13 mouse cellular contexts compared by ENCODE assay signal in genomic region chr12:52435321-52435720, GRCm38 (mm10).
DNase-seq lines count a peak whose midpoint lies in the region; ATAC-seq and TF ChIP-seq lines count a peak whose summit lies in the region.
"Had no signal": no experiment of that assay in that cellular context is flagged by ENCODE, and none has a peak within 500 bp of the region (broad histone marks: within the 10 kb centered on the region; RNA-seq: fewer than 3 reads in every experiment).

No protein-coding gene starts in this region.

- H3K4me3 ChIP-seq in kidney, embryonic 15.5 days (replicated peaks), result no peak overlapping the region
- H3K4me3 ChIP-seq in forebrain, embryonic 13.5 days, result no peak overlapping the region
- H3K4me3 ChIP-seq in hindbrain, embryonic 14.5 days (replicated peaks; ENCODE audit: low read length), result peak overlapping the region; percentile 6; the same call in 1 of the 2 replicates
- H3K4me3 ChIP-seq in midbrain, postnatal 0 days (ENCODE audit: low read depth, low read length), result no peak overlapping the region

- no peak overlapping the region for H3K27ac ChIP-seq in kidney, embryonic 15.5 days
- no peak overlapping the region for H3K27ac ChIP-seq in forebrain, embryonic 13.5 days
- H3K27ac ChIP-seq in hindbrain, embryonic 14.5 days, result peak overlapping the region; percentile 65; the same call in 1 of the 2 replicates
- no peak overlapping the region for H3K27ac ChIP-seq in midbrain, postnatal 0 days (ENCODE audit: low read depth, low read length)

- H3K9ac ChIP-seq in kidney, embryonic 15.5 days, result no peak overlapping the region
- no peak overlapping the region for H3K9ac ChIP-seq in forebrain, embryonic 13.5 days
- H3K9ac ChIP-seq in hindbrain, embryonic 14.5 days, result peak overlapping the region; percentile 29
- H3K9ac ChIP-seq in midbrain, postnatal 0 days (replicated peaks; ENCODE audit: low read length, poor library complexity, severe bottlenecking), result no peak overlapping the region

- peaks cover 7% of the 10 kb centered on the region; the same call in 1 of the 2 replicates for H3K4me1 ChIP-seq in kidney, embryonic 15.5 days
- H3K4me1 ChIP-seq in forebrain, embryonic 13.5 days, result peaks cover 23% of the 10 kb centered on the region
- H3K4me1 ChIP-seq in hindbrain, embryonic 14.5 days (replicated peaks; ENCODE audit: control insufficient read depth, insufficient read depth, low read length), result peaks cover 17% of the 10 kb centered on the region
- peaks cover 5% of the 10 kb centered on the region; the same call in 1 of the 2 replicates for H3K4me1 ChIP-seq in midbrain, postnatal 0 days (ENCODE audit: insufficient read depth, low read length)

- no peaks in the 10 kb centered on the region for H3K9me3 ChIP-seq in kidney, embryonic 15.5 days (replicated peaks)
- no peaks in the 10 kb centered on the region for H3K9me3 ChIP-seq in forebrain, embryonic 13.5 days (replicated peaks)
- H3K9me3 ChIP-seq in hindbrain, embryonic 14.5 days (ENCODE audit: control insufficient read depth, low read length), result no peaks in the 10 kb centered on the region
- H3K9me3 ChIP-seq in midbrain, postnatal 0 days (ENCODE audit: low read length), result no peaks in the 10 kb centered on the region

- no peak for TF ChIP-seq CTCF in midbrain, postnatal 0 days (IDR thresholded peaks at IDR 0.05)

- no peak for DNase-seq in kidney, postnatal 14 days
- DNase-seq in hindbrain, embryonic 14.5 days (ENCODE audit: low spot score), result no peak
- peak; percentile 6 for DNase-seq in midbrain, postnatal 0 days (ENCODE audit: low spot score)
- no peak for DNase-seq in cerebellum, postnatal 10 days
- no peak for DNase-seq in cerebellum, adult 11-12 months
- DNase-seq: cerebellum, adult 18-20 months; gastrocnemius, postnatal 36 days; kidney, adult 9 months; lung, postnatal 36 days; thymus, adult 18-20 months had no signal

- no peak for ATAC-seq in kidney, embryonic 15.5 days (replicated peaks; ENCODE audit: low FRiP score)
- ATAC-seq in forebrain, embryonic 13.5 days, result peak; percentile 57; the same call in 1 of the 2 replicates
- ATAC-seq in hindbrain, embryonic 14.5 days (ENCODE audit: low FRiP score), result peak; percentile 60
- ATAC-seq in midbrain, postnatal 0 days (ENCODE audit: low FRiP score), result no peak
- no peak for ATAC-seq in megakaryocyte-erythroid progenitor cell, adult 5-6 weeks (replicated peaks; ENCODE audit: low FRiP score, low TSS enrichment, poor library complexity, severe bottlenecking)

- no peaks in the 10 kb centered on the region for H3K27me3 ChIP-seq in kidney, embryonic 15.5 days
- H3K27me3 ChIP-seq in forebrain, embryonic 13.5 days, result no peaks in the 10 kb centered on the region
- no peaks in the 10 kb centered on the region for H3K27me3 ChIP-seq in hindbrain, embryonic 14.5 days (ENCODE audit: control insufficient read depth, insufficient read depth, low read length)
- H3K27me3 ChIP-seq in midbrain, postnatal 0 days (ENCODE audit: insufficient read depth, low read length), result no peaks in the 10 kb centered on the region

- whole genome bisulfite sequencing in kidney, embryonic 15.5 days, result 67% methylated on average over 5 of the region's 5 CpGs
- 30% methylated on average over 5 of the region's 5 CpGs for WGBS in forebrain, embryonic 13.5 days
- 27% methylated on average over 5 of the region's 5 CpGs for WGBS in hindbrain, embryonic 14.5 days
- WGBS in midbrain, postnatal 0 days, result 59% methylated on average over 5 of the region's 5 CpGs

- H3K36me3 ChIP-seq in kidney, embryonic 15.5 days, result no peaks in the 10 kb centered on the region
- H3K36me3 ChIP-seq in forebrain, embryonic 13.5 days (ENCODE audit: poor library complexity, severe bottlenecking), result no peaks in the 10 kb centered on the region
- no peaks in the 10 kb centered on the region for H3K36me3 ChIP-seq in hindbrain, embryonic 14.5 days (replicated peaks; ENCODE audit: control insufficient read depth, insufficient read depth)
- H3K36me3 ChIP-seq in midbrain, postnatal 0 days (ENCODE audit: insufficient read depth, low read length), result no peaks in the 10 kb centered on the region

- peak overlapping the region; percentile 26 for H3K4me2 ChIP-seq in kidney, embryonic 15.5 days
- H3K4me2 ChIP-seq in forebrain, embryonic 13.5 days, result peak overlapping the region; percentile 43
- peak overlapping the region; percentile 41 for H3K4me2 ChIP-seq in hindbrain, embryonic 14.5 days (replicated peaks)
- H3K4me2 ChIP-seq in midbrain, postnatal 0 days (ENCODE audit: low read depth, low read length, poor library complexity, severe bottlenecking), result peak overlapping the region; percentile 29; the same call in 1 of the 2 replicates

Comparison
In these comparisons a context has a peak if more than half of its experiments do, and no peak if none do; other contexts are left out.
1. ATAC-seq: peak in forebrain, embryonic 13.5 days (single experiment) and hindbrain, embryonic 14.5 days (single experiment); none in kidney, embryonic 15.5 days (single experiment), midbrain, postnatal 0 days (single experiment) and megakaryocyte-erythroid progenitor cell, adult 5-6 weeks (single experiment).
2. Peak in every context shown above with its lines, with median percentiles within 50 percentile points of each other: H3K4me2 ChIP-seq.